Mouse (Mus musculus) kidney, embryonic 14.5 days (tissue): ENCODE results near the gene Cd47. TPM values are rescaled to one million over a fixed set of nuclear protein-coding genes. Genes with fewer than 3 reads are reported as not detected.

Experiments
- ATAC-seq: fragments of 200-750 bp; cut with Nextera tagmentation; 2 replicates; pipeline ENCODE4 v1.8.0; 2017; ENCODE audit warnings: moderate number of reproducible peaks, mild to moderate bottlenecking, moderate TSS enrichment, moderate library complexity; ENCODE audit not compliant: low FRiP score, low TSS enrichment
- H3K27ac ChIP-seq: fragments of 300-500 bp; sonication (generic); 2 replicates; pipeline ENCODE4 v1.5.1; 2014; ENCODE audit warnings: low read depth, mild to moderate bottlenecking, low read length, moderate library complexity, mixed read lengths
- H3K27me3 ChIP-seq: fragments of 300-500 bp; sonication (generic); 2 replicates; pipeline ENCODE4 v1.6.1; 2014; ENCODE audit warnings: mild to moderate bottlenecking, low read length; ENCODE audit not compliant: control insufficient read depth, insufficient read depth
- H3K36me3 ChIP-seq: fragments of 300-500 bp; sonication (generic); 2 replicates; pipeline ENCODE4 v1.6.1; 2014; ENCODE audit warnings: low read length, mixed read lengths; ENCODE audit not compliant: control insufficient read depth, insufficient read depth
- H3K4me1 ChIP-seq: fragments of 300-500 bp; sonication (generic); 2 replicates; pipeline ENCODE4 v1.6.1; 2014; ENCODE audit warnings: low read length, mixed read lengths; ENCODE audit not compliant: control insufficient read depth, insufficient read depth
- H3K4me2 ChIP-seq: fragments of 300-500 bp; sonication (generic); replicated peaks from 2 replicates; pipeline ENCODE4 v1.6.1; 2014; ENCODE audit warnings: low read depth, mild to moderate bottlenecking, low read length
- H3K4me3 ChIP-seq: fragments of 300-500 bp; sonication (generic); 2 replicates; pipeline ENCODE4 v1.5.1; 2014; ENCODE audit warnings: mild to moderate bottlenecking, low read length
- H3K9ac ChIP-seq: fragments of 300-500 bp; sonication (generic); 2 replicates; pipeline ENCODE4 v1.6.1; 2014; ENCODE audit warnings: low read depth, mild to moderate bottlenecking, low read length, moderate library complexity
- H3K9me3 ChIP-seq: fragments of 300-500 bp; sonication (generic); 2 replicates; pipeline ENCODE4 v1.6.1; 2016; ENCODE audit warnings: low read length; ENCODE audit not compliant: control insufficient read depth
- WGBS: fragments of 180-500 bp; shearing (Covaris S2); extraction: QIAGEN DNeasy Blood & Tissue Kit; methylation state at CpG from one replicate; pipeline ENCODE4 v1.1.7; 2014; 5-methylcytosine and 5-hydroxymethylcytosine counted together
- polyA plus RNA-seq: library from polyadenylated mRNA; unstranded; fragments of >200 nt; fragmentation: Nextera tagmentation; extraction: Ambion mirVana; gene quantifications from 2 replicates; pipeline ENCODE4 v1.2.1, GENCODE M21; 2014

Cd47 gene
- polyA plus RNA-seq, result 72.8 and 82.9 TPM in 2 replicates

GRCm38 (mm10) chr16:49799597-49800561 lies at the start of gene Cd47:
Cd47 (plus strand) TSS chr16:49800533.
- H3K27me3 ChIP-seq, result no peaks in the 10 kb centered on the region; the same call in 1 of the 2 replicates
- 0 out of 2 replicates have a peak, but pooled peaks have one; percentile 6 for ATAC-seq
- H3K36me3 ChIP-seq, result no peaks in the 10 kb centered on the region
- no peak within 1 kb of the TSS for H3K4me2 ChIP-seq
- no peak within 1 kb of the TSS for H3K4me3 ChIP-seq
- 70% methylated on average over 10 of the region's 10 CpGs for WGBS
- 0 out of 2 replicates have a peak within 1 kb of the TSS, but pooled peaks have one; percentile 10 for H3K27ac ChIP-seq
- H3K4me1 ChIP-seq, result peaks cover 9% of the 10 kb centered on the region; the same call in 1 of the 2 replicates
- H3K9ac ChIP-seq, result no peak within 1 kb of the TSS
- no peaks in the 10 kb centered on the region for H3K9me3 ChIP-seq

- Histone ChIP-seq H3K4me2 (no peak overlapping the region), H3K27me3 (no peaks in the 10 kb centered on the region), H3K36me3 (no peaks in the 10 kb centered on the region), H3K4me1 (no peaks in the 10 kb centered on the region), H3K27ac (no peak overlapping the region), H3K4me3 (no peak overlapping the region), H3K9me3 (no peaks in the 10 kb centered on the region), H3K9ac (no peak overlapping the region)
- no peak for ATAC-seq
- WGBS, result 66% methylated on average over 1 of the region's 1 CpGs
Measured at GRCm38 (mm10) chr16:49752906-49753305, 47.4 kb upstream of the Cd47 start.

DNA sequence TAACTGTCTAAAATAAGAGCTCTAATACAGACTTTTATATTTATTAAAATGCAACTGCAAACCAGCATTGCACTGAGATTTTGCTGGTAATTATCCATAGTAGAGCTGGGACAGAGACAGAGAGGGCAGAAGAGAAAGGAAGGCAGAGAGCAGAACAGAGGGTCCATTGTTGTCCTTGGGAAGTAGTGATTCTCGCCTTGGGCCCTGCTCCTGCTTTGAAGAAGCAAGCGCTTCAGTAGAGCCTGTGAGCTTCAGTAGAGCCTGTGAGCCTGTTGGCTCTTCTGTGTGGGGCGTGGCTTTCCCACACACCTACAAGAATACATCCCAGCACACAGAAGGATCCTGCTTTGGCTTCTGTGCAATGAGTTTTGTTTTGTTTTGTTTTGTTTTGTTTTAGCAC lies 47.0 kb upstream of the Cd47 start:
- no peak overlapping the region for H3K4me3 ChIP-seq
- no peak for ATAC-seq
- H3K27ac ChIP-seq, result no peak overlapping the region
- no peaks in the 10 kb centered on the region for H3K27me3 ChIP-seq
- no peak overlapping the region for H3K9ac ChIP-seq
- no peaks in the 10 kb centered on the region for H3K9me3 ChIP-seq
- 46% methylated on average over 3 of the region's 3 CpGs for WGBS
- H3K36me3 ChIP-seq, result no peaks in the 10 kb centered on the region
- no peaks in the 10 kb centered on the region for H3K4me1 ChIP-seq
- H3K4me2 ChIP-seq, result no peak overlapping the region

DNA sequence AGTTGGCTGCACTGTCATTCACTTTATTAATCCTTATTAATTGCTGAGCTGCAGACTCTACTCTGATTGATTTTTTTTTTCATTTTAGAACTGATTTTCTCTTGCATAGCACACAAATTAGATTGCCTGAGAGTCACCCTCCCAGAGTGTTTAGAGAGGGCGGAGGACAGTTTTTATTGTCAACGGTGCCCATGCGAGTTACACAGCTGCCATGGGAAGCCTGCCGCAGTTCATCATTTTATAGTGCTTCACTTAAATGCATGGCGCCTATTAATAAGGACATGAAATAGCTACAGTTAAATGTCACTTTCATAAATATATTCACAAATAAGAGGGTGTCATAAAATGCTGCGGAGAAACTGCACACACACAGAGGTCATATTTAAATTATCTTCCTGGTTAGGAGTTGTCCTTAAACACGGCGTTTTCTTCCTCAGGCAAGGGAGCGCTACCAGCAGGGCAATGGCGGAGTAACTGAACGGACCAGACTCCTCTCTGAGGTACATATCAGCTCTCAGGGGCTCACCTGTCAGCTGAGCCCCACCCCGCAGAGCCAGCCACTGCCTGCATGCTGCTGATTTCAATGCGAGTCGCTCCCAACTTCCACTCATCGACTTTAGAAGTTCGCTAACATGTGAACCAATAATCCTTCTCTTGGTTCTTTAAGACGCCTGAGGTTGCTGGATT lies 39.7 kb upstream of the Cd47 start:
- WGBS, result 86% methylated on average over 17 of the region's 17 CpGs
- no peak overlapping the region for H3K4me2 ChIP-seq
- H3K9ac ChIP-seq, result no peak overlapping the region
- H3K9me3 ChIP-seq, result no peaks in the 10 kb centered on the region
- ATAC-seq, result no peak
- H3K4me1 ChIP-seq, result no peaks in the 10 kb centered on the region
- no peaks in the 10 kb centered on the region; the same call in 1 of the 2 replicates for H3K36me3 ChIP-seq
- H3K4me3 ChIP-seq, result no peak overlapping the region
- H3K27me3 ChIP-seq, result no peaks in the 10 kb centered on the region
- H3K27ac ChIP-seq, result no peak overlapping the region

DNA sequence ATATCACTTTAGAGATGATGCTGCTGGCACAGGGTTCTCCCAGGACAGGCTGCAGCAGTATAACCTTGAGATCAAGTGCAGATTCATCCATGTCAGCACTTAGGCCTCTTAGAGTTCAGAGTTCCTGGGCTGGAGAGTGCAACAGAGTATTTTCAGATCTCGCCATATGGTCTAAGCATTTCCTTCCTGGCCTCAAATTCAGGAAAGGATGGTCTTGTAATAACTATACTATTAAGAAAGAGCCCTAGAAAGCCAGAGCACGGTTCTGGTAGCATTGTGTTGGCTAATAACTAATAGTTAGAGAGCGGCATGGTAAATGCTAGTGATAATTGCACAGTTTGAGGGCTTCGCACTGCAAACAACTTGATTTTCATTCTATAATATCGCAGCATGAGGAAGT lies 38.4 kb upstream of the Cd47 start:
- WGBS, result 87% methylated on average over 5 of the region's 5 CpGs
- no peak overlapping the region for H3K4me2 ChIP-seq
- no peaks in the 10 kb centered on the region for H3K9me3 ChIP-seq

DNA sequence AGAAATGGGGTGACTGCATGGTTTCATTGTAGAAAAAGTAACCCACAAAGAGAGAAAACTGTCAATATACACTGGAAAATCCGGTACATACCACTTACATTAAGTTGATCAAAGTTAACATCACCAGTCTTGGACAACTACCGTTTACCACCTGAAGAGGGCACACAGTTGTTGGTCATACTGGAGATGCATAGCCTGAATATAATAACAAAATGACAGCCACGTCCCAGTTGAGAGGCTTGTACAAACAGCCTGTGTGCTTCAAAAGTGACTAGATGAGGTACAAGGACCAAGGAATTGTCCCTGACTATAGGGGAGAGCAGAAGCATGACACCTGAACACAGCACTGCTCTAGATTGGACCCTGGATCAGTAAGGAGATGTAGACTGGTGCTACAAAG lies 34.0 kb upstream of the Cd47 start:
- Histone ChIP-seq H3K36me3 (no peaks in the 10 kb centered on the region; the same call in 1 of the 2 replicates), H3K9me3 (no peaks in the 10 kb centered on the region)
- ATAC-seq, result no peak

More for the DNA sequence above, 38.4 kb upstream of the Cd47 start:
- H3K4me1 ChIP-seq, result no peaks in the 10 kb centered on the region
- H3K36me3 ChIP-seq, result no peaks in the 10 kb centered on the region; the same call in 1 of the 2 replicates
- no peak overlapping the region for H3K9ac ChIP-seq
- no peak for ATAC-seq
- H3K27ac ChIP-seq, result no peak overlapping the region
- H3K27me3 ChIP-seq, result no peaks in the 10 kb centered on the region
- H3K4me3 ChIP-seq, result no peak overlapping the region

GRCm38 (mm10) chr16:49768491-49769031 lies 31.8 kb upstream of the Cd47 start:
- H3K9ac ChIP-seq, result no peak overlapping the region
- no peaks in the 10 kb centered on the region; the same call in 1 of the 2 replicates for H3K36me3 ChIP-seq
- no peak overlapping the region for H3K4me2 ChIP-seq
- H3K27ac ChIP-seq, result no peak overlapping the region
- no peaks in the 10 kb centered on the region for H3K4me1 ChIP-seq
- no peak overlapping the region for H3K4me3 ChIP-seq
- WGBS, result 92% methylated on average over 4 of the region's 4 CpGs
- no peaks in the 10 kb centered on the region for H3K27me3 ChIP-seq
- no peak for ATAC-seq
- no peaks in the 10 kb centered on the region for H3K9me3 ChIP-seq

More for the DNA sequence above, 34.0 kb upstream of the Cd47 start:
- Histone ChIP-seq H3K4me3 (no peak overlapping the region), H3K27ac (no peak overlapping the region), H3K4me1 (no peaks in the 10 kb centered on the region), H3K4me2 (no peak overlapping the region), H3K9ac (no peak overlapping the region), H3K27me3 (no peaks in the 10 kb centered on the region)
- 68% methylated on average over 3 of the region's 3 CpGs for WGBS

DNA sequence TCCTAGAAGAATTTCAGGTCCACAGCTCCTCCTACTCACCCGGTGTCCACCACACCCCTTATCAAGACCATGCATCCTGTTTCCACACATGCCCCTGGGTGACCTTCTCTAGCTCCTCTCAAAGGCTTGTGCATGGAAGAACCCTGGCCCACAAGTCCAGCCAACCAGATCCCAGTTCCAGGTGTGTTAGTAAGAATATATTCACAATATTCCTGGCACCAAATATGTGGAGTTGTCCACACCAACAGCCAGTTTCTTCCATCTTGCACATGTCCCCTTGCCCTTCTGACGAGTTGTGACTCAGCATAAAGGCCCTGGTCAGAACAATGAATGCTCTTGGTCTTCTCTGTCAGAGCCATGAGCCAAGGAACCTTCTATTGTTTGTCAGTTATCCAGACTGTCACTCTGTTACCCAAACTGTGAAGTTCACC lies 30.5 kb upstream of the Cd47 start:
- H3K9ac ChIP-seq, result no peak overlapping the region
- H3K27ac ChIP-seq, result no peak overlapping the region
- 88% methylated on average over 2 of the region's 2 CpGs for WGBS
- no peaks in the 10 kb centered on the region for H3K4me1 ChIP-seq
- no peaks in the 10 kb centered on the region for H3K27me3 ChIP-seq
- H3K4me3 ChIP-seq, result no peak overlapping the region
- no peak for ATAC-seq
- no peaks in the 10 kb centered on the region for H3K9me3 ChIP-seq
- H3K36me3 ChIP-seq, result no peaks in the 10 kb centered on the region
- H3K4me2 ChIP-seq, result no peak overlapping the region
